Mouse (Mus musculus): ENCODE measurements around the gene Tgfb3. TPM values are rescaled to one million over a fixed set of nuclear protein-coding genes. Genes with fewer than 3 reads are reported as not detected.

The Tgfb3 gene
- polyA plus RNA-seq, 1 experiment: 1.3 TPM

DNA sequence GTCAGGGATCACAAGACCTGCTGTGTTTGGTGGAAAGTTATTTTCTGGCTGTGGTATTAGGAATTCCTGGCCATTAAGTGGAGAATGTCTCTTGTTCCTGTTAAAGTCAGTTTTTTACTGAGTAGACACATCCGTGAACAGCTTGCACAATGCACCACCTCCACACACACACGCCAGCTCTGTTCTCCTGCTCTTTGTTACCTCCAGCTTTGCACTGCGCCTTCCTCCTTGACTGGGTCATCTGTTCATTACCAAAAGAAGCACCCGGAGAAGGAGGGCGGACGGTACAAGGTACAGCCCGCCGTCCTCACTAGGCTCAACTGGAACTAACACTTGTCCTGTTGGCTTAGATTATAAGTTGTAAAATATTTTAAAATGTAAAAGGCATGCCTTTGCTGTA, 23.8 kb upstream of the Tgfb3 start:
- no peaks in the 10 kb centered on the region for H3K4me1 ChIP-seq (ENCODE audit: control insufficient read depth, insufficient read depth, low read length)
- H3K9me3 ChIP-seq (replicated peaks; ENCODE audit: control insufficient read depth, insufficient read depth, low read length, poor library complexity, severe bottlenecking): no peaks in the 10 kb centered on the region
- H3K36me3 ChIP-seq (ENCODE audit: control insufficient read depth, insufficient read depth, low read length, poor library complexity, severe bottlenecking): no peaks in the 10 kb centered on the region
- TF ChIP-seq CTCF (IDR thresholded peaks at IDR 0.05; ENCODE audit: low read depth, low read length) (no peak), EP300 (IDR thresholded peaks at IDR 0.05; ENCODE audit: insufficient read depth, low read depth, low read length) (no peak), POLR2A (IDR thresholded peaks at IDR 0.05; ENCODE audit: insufficient read depth, low read length) (no peak)
- H3K27ac ChIP-seq (ENCODE audit: insufficient read depth, low read length): no peak overlapping the region
- H3K4me3 ChIP-seq (ENCODE audit: low read depth, low read length): no peak overlapping the region
- H3K9ac ChIP-seq (ENCODE audit: low read depth, poor library complexity, severe bottlenecking): no peak overlapping the region
- H3K27me3 ChIP-seq (ENCODE audit: control insufficient read depth, insufficient read depth, low read length, poor library complexity, severe bottlenecking): no peaks in the 10 kb centered on the region

GRCm38 (mm10) chr12:86100711-86101110, 21.9 kb upstream of the Tgfb3 start:
- H3K27ac ChIP-seq (ENCODE audit: insufficient read depth, low read length): no peak overlapping the region
- TF ChIP-seq CTCF (IDR thresholded peaks at IDR 0.05; ENCODE audit: low read depth, low read length) (no peak), EP300 (IDR thresholded peaks at IDR 0.05; ENCODE audit: insufficient read depth, low read depth, low read length) (no peak), POLR2A (IDR thresholded peaks at IDR 0.05; ENCODE audit: insufficient read depth, low read length) (no peak)

DNA sequence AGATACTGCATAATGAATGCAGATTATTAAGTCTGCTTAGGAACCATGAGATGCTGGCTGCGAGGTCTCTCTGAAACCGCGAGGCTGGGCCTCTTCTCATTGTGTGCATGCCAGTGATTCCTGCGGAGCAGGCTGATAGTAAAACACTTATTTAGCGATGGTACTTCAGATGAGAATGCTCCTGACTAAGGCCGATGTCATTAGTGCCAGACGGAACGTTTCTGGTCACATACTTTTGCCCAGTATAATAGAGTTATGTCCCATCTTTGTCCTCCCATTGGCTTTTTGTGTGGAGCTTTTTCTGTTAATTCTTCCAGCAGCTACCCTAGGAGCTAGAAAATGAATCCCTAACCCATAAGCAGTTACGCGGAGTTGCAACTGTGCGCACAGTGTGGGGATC, 18.9 kb upstream of the Tgfb3 start:
- no peaks in the 10 kb centered on the region; the same call in 1 of the 2 replicates for H3K9me3 ChIP-seq (replicated peaks; ENCODE audit: control insufficient read depth, insufficient read depth, low read length, poor library complexity, severe bottlenecking)
- H3K27me3 ChIP-seq (ENCODE audit: control insufficient read depth, insufficient read depth, low read length, poor library complexity, severe bottlenecking): no peaks in the 10 kb centered on the region
- H3K4me3 ChIP-seq (ENCODE audit: low read depth, low read length): no peak overlapping the region
- H3K9ac ChIP-seq (ENCODE audit: low read depth, poor library complexity, severe bottlenecking): no peak overlapping the region
- no peak overlapping the region for H3K27ac ChIP-seq (ENCODE audit: insufficient read depth, low read length)
- TF ChIP-seq POLR2A (IDR thresholded peaks at IDR 0.05; ENCODE audit: insufficient read depth, low read length) (no peak), EP300 (IDR thresholded peaks at IDR 0.05; ENCODE audit: insufficient read depth, low read depth, low read length) (no peak), CTCF (IDR thresholded peaks at IDR 0.05; ENCODE audit: low read depth, low read length) (no peak)
- H3K36me3 ChIP-seq (ENCODE audit: control insufficient read depth, insufficient read depth, low read length, poor library complexity, severe bottlenecking): no peaks in the 10 kb centered on the region
- H3K4me1 ChIP-seq (ENCODE audit: control insufficient read depth, insufficient read depth, low read length): no peaks in the 10 kb centered on the region

More at GRCm38 (mm10) chr12:86100711-86101110, 21.9 kb upstream of the Tgfb3 start:
- Histone ChIP-seq H3K4me3 (ENCODE audit: low read depth, low read length) (no peak overlapping the region), H3K4me1 (ENCODE audit: control insufficient read depth, insufficient read depth, low read length) (no peaks in the 10 kb centered on the region), H3K9ac (ENCODE audit: low read depth, poor library complexity, severe bottlenecking) (no peak overlapping the region), H3K36me3 (ENCODE audit: control insufficient read depth, insufficient read depth, low read length, poor library complexity, severe bottlenecking) (no peaks in the 10 kb centered on the region), H3K27me3 (ENCODE audit: control insufficient read depth, insufficient read depth, low read length, poor library complexity, severe bottlenecking) (no peaks in the 10 kb centered on the region), H3K9me3 (replicated peaks; ENCODE audit: control insufficient read depth, insufficient read depth, low read length, poor library complexity, severe bottlenecking) (no peaks in the 10 kb centered on the region)

GRCm38 (mm10) chr12:86095806-86096205, 17.0 kb upstream of the Tgfb3 start:
- no peak overlapping the region for H3K27ac ChIP-seq (ENCODE audit: insufficient read depth, low read length)
- no peaks in the 10 kb centered on the region for H3K4me1 ChIP-seq (ENCODE audit: control insufficient read depth, insufficient read depth, low read length)
- no peaks in the 10 kb centered on the region; the same call in 1 of the 2 replicates for H3K9me3 ChIP-seq (replicated peaks; ENCODE audit: control insufficient read depth, insufficient read depth, low read length, poor library complexity, severe bottlenecking)
- H3K27me3 ChIP-seq (ENCODE audit: control insufficient read depth, insufficient read depth, low read length, poor library complexity, severe bottlenecking): no peaks in the 10 kb centered on the region
- no peak for TF ChIP-seq POLR2A (IDR thresholded peaks at IDR 0.05; ENCODE audit: insufficient read depth, low read length)
- no peak overlapping the region for H3K9ac ChIP-seq (ENCODE audit: low read depth, poor library complexity, severe bottlenecking)
- H3K36me3 ChIP-seq (ENCODE audit: control insufficient read depth, insufficient read depth, low read length, poor library complexity, severe bottlenecking): no peaks in the 10 kb centered on the region
- H3K4me3 ChIP-seq (ENCODE audit: low read depth, low read length): no peak overlapping the region

- H3K9ac ChIP-seq (ENCODE audit: low read depth, poor library complexity, severe bottlenecking): no peak overlapping the region
- H3K9me3 ChIP-seq (replicated peaks; ENCODE audit: control insufficient read depth, insufficient read depth, low read length, poor library complexity, severe bottlenecking): no peaks in the 10 kb centered on the region; the same call in 1 of the 2 replicates
- H3K36me3 ChIP-seq (ENCODE audit: control insufficient read depth, insufficient read depth, low read length, poor library complexity, severe bottlenecking): no peaks in the 10 kb centered on the region
- H3K4me1 ChIP-seq (ENCODE audit: control insufficient read depth, insufficient read depth, low read length): no peaks in the 10 kb centered on the region
- no peaks in the 10 kb centered on the region for H3K27me3 ChIP-seq (ENCODE audit: control insufficient read depth, insufficient read depth, low read length, poor library complexity, severe bottlenecking)
- H3K4me3 ChIP-seq (ENCODE audit: low read depth, low read length): no peak overlapping the region
- H3K27ac ChIP-seq (ENCODE audit: insufficient read depth, low read length): no peak overlapping the region
- TF ChIP-seq CTCF (IDR thresholded peaks at IDR 0.05; ENCODE audit: low read depth, low read length): no peak
- no peak for TF ChIP-seq POLR2A (IDR thresholded peaks at IDR 0.05; ENCODE audit: insufficient read depth, low read length)
- no peak for TF ChIP-seq EP300 (IDR thresholded peaks at IDR 0.05; ENCODE audit: insufficient read depth, low read depth, low read length)
These were observed 15.2 kb upstream of the Tgfb3 start for GRCm38 (mm10) chr12:86094075-86094474.

DNA sequence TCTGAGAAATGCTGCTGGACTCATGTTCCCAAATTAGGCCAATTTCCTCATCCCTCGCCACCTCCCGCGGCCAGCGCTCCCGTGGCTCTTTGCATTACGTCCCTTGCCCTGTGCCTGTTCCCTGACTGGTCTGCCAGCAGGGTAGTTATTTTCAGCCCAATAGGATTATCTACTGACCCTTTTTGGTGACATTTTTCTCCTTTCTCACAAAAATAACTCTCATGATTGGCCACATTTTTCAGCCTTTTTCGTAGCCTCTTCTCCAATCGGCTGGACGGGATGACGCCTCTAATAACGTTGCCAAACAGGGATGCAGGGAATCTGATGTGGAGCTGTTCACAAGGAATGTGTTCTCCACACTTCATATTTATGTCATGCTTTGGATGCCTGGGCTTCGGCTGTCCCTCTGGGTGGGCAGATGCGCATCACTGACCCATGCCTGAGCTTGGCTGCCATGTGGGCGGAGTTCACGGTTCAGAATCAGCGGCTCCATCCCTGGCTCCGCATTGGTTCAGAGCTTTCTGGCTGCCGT, 12.8 kb upstream of the Tgfb3 start:
- no peak overlapping the region for H3K9ac ChIP-seq (ENCODE audit: low read depth, poor library complexity, severe bottlenecking)
- H3K9me3 ChIP-seq (replicated peaks; ENCODE audit: control insufficient read depth, insufficient read depth, low read length, poor library complexity, severe bottlenecking): no peaks in the 10 kb centered on the region; the same call in 1 of the 2 replicates
- H3K36me3 ChIP-seq (ENCODE audit: control insufficient read depth, insufficient read depth, low read length, poor library complexity, severe bottlenecking): no peaks in the 10 kb centered on the region
- no peak overlapping the region for H3K27ac ChIP-seq (ENCODE audit: insufficient read depth, low read length)
- TF ChIP-seq EP300 (IDR thresholded peaks at IDR 0.05; ENCODE audit: insufficient read depth, low read depth, low read length): no peak
- TF ChIP-seq CTCF (IDR thresholded peaks at IDR 0.05; ENCODE audit: low read depth, low read length): no peak
- no peak for TF ChIP-seq POLR2A (IDR thresholded peaks at IDR 0.05; ENCODE audit: insufficient read depth, low read length)
- no peaks in the 10 kb centered on the region for H3K27me3 ChIP-seq (ENCODE audit: control insufficient read depth, insufficient read depth, low read length, poor library complexity, severe bottlenecking)
- H3K4me1 ChIP-seq (ENCODE audit: control insufficient read depth, insufficient read depth, low read length): no peaks in the 10 kb centered on the region
- H3K4me3 ChIP-seq (ENCODE audit: low read depth, low read length): no peak overlapping the region

Data from ES-Bruce4 (cell line).